Mouse (Mus musculus): ENCODE measurements at regions not wholly inside any gene's neighbourhood (a gene's known extent, or its start where the extent isn't known, plus 50 kb on each side); places are given as distances from the start of the nearest gene placed in this dataset.

DNA sequence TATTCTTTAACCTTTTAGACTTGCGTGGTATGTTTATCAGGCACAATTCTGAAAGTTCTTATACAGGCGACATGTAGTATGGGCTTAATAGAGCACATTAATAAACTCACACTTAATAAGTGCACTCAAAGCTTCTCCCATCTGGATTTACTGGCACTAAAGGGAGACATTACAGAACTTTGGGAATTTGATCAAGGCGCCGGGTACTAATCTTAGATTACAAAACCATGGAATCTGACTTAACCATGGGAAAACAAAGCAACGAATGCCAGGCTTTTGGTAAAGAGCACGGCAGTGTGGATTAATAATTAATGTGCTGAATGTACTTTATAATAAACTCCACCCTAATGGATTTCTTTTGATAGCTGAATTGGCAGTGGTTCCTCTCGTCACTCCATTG is 196.5 kb upstream of the Pkn2 start:
- in situ Hi-C loops (cut with MboI, MseI) = no loop called here

GRCm38 (mm10) chr3:143071839-143072373 is 190.1 kb upstream of the Pkn2 start:
- in situ Hi-C loops (cut with MboI, MseI) = no loop called here

- in situ Hi-C loops (cut with MboI, MseI) = no loop called here
These were observed 173.1 kb upstream of the Pkn2 start for GRCm38 (mm10) chr3:143054858-143055257.

DNA sequence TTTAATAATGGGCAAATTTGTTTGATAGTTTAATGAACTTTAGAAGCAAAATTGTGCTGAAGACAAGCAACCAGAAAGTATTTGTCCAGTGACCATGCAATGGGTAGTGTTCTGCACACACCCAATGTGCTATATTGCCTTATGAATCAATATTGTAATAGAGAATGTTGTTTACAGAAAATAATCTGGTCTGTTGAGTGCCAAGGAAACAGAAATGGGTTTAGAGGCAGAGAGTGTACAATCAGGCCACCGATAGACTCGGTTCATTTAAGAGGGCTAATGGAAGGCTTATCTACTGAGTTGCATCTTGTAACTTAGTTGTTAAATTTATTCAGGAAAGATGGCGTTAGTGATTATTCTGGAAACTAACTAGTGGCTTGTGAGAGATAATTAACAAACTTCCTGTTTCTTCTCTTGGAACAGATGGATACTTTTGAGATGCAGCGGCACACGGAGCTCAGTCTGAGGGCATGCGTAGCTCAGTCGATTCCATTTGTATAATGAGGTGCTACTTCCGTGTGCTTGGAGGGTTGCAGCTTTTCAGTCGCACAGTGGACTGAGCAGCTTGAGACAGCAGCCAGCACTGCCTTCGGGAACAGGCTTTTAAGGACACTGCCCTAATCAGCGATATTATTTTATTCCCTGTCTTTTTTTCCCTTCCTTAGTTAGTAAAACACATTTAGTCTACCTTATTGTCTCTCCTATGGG is 171.6 kb upstream of the Pkn2 start:
- in situ Hi-C loops (cut with MboI, MseI) = no loop called here

DNA sequence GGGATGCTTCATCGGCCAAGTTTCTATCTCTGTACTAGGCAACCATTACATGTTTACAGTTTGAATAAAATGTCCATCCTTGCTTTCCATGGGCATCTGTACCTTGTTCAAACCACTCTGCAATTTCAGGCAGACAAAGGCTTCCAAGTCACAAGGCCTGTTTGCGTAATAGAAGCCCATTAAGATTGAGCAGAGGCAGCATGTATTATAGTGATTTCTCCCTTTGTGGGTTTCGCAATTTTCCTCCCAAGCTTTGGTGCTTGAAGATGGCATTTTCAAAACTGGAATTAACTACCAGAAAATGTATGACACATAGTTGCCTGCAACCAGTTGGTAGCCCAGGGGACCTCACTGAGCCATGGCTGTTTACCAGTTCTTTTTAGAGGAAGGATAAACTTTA is 158.9 kb upstream of the Pkn2 start:
- in situ Hi-C loops (cut with MboI, MseI) = no loop called here

DNA sequence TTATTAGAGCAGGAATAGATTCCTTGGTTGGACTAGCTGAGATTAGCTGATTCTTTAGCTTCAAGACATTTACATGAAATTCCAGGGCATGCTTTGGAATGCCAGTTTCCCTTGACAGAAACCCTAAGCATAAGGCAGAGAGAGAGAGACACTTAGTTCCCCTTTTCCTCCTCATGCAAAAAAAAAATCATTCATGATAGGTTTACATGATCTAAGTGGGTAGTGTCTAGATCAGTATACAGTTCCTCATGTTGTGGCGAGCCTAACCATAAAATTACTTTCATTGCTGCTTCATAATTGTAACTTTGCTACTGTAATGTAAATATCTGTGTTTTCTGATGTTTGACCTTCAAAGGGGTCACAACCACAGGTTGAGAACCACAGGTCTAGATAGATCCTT is 154.3 kb upstream of the Pkn2 start:
- in situ Hi-C loops (cut with MboI, MseI) = no loop called here

DNA sequence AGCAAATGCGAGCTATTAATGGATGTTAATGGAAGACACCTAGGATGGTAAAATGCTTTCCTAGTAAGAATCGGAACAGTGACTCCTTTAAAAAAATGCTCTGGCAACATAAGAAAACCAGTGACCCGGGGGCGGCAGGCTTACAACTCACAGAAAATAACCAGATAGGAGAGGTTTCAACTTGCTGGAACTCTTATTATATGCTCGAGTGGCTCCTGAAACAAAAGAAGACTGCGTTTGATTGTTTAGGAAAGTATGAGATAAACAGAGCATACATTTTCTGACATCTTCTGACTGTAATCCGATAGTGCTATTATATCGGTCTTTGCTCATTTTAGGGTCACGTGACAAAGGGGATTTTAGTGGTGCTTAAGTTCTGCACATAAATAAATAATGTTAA is 152.8 kb upstream of the Pkn2 start:
- in situ Hi-C loops (cut with MboI, MseI) = no loop called here

GRCm38 (mm10) chr3:143022486-143022885 is 140.7 kb upstream of the Pkn2 start:
- in situ Hi-C loops (cut with MboI, MseI) = no loop called here

- in situ Hi-C loops (cut with MboI, MseI) = no loop called here
These were observed 139.5 kb upstream of the Pkn2 start for GRCm38 (mm10) chr3:143021159-143021871.

DNA sequence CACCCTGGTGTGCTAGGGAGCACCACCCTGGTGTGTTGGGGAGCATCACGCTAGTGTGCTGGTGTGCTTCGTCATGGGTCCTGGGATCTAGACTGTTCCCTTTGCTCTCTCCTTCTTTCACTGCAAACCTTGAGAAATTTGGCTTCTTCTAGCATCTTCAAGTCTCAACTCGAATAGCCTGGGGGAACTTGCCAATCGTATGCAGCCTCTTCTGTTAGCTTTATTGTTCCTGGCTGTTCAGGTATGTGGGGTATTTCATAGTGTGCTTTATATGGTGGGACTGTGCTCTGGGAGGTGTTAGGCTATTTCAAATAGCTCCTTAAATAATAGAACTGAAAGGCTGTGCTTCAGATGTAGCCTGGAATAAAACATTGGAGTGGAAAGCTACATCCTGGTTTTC is 135.7 kb upstream of the Pkn2 start:
- in situ Hi-C loops (cut with MboI, MseI) = no loop called here

DNA sequence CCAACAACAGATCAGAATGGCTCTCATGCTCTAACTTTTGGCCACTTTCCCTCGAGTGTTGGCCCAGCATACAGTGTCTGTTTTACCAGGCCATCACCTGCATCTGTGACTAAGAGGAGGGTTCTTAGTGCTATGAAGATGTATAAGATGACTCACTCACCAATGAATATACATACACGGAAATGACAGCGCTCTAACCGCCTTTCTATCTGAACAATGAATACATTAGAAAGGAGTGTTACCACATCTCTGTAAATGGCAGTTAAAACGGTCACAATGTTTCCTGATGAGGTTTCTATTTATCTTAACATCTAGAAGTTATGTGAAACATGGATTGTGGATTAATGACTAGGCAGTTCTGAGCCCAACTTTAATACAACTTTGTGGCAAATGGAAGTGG is 135.0 kb upstream of the Pkn2 start:
- in situ Hi-C loops (cut with MboI, MseI) = no loop called here

DNA sequence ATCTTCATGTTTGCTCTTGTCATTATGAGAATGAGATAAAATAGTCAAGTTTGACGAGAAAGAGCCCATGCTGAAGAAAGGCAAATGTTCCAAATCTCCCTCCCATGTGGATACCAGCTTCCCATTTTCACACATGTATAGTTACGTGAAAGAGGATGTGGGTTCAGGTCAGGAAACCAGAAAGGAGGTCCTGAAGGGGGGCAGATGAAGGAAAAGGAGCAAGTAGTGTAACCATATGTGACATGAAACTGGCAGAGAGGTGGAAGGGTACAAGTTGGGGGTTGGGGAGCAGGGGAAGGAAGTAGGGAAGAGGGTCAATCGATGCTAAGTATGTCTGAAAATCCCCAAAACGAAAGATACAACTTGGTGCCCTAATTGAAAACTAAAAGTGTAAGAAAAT is 132.6 kb upstream of the Pkn2 start:
- in situ Hi-C loops (cut with MboI, MseI) = no loop called here

DNA sequence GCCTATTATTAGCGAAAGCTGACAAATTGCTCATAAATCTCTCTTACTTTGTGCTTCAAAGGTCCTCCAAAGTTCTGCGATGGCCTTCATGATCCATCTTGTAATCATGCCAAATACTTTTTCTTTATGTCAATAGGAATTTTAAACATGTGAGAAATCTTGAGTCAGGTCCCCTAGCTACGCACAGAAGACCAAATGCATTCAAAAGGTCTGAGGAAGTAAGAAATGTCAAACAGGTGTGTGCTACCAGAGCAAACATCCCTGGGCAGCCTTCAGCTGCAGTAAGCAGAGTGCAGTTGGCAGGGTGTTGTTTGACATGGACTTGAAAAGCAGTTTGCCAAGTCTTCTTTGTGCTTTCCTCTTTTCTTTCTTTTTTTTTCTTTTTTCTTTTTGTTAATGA is 125.2 kb upstream of the Pkn2 start:
- in situ Hi-C loops (cut with MboI, MseI) = no loop called here

DNA sequence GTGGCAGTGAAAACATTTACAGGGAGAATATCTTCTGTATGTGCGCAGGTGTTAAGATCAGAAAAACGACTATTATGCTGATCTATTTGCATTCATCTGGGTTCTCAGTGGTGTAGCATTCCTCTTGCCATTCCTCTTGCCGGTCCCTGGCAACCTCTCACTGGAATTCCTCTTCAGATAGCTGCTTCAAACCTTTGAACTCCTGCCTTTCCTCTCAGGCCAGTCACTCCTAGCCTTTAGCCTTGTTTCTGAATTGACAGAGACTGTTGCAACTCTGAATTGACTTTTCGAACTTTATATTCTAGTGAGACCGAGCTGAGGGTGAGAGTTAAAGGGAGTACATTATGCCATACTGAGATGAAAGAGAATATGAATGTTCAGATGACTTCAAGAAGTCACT is 120.1 kb upstream of the Pkn2 start:
- in situ Hi-C loops (cut with MboI, MseI) = no loop called here

- in situ Hi-C loops (cut with MboI, MseI) = no loop called here
These were observed 114.4 kb upstream of the Pkn2 start for GRCm38 (mm10) chr3:142995981-142996743.

GRCm38 (mm10) chr3:142984547-142984946 is 102.7 kb upstream of the Pkn2 start:
- in situ Hi-C loops (cut with MboI, MseI) = no loop called here

- in situ Hi-C loops (cut with MboI, MseI) = no loop called here
These were observed 99.4 kb upstream of the Pkn2 start for GRCm38 (mm10) chr3:142981221-142981620.

GRCm38 (mm10) chr3:142979161-142979560 is 97.4 kb upstream of the Pkn2 start:
- in situ Hi-C loops (cut with MboI, MseI) = no loop called here

DNA sequence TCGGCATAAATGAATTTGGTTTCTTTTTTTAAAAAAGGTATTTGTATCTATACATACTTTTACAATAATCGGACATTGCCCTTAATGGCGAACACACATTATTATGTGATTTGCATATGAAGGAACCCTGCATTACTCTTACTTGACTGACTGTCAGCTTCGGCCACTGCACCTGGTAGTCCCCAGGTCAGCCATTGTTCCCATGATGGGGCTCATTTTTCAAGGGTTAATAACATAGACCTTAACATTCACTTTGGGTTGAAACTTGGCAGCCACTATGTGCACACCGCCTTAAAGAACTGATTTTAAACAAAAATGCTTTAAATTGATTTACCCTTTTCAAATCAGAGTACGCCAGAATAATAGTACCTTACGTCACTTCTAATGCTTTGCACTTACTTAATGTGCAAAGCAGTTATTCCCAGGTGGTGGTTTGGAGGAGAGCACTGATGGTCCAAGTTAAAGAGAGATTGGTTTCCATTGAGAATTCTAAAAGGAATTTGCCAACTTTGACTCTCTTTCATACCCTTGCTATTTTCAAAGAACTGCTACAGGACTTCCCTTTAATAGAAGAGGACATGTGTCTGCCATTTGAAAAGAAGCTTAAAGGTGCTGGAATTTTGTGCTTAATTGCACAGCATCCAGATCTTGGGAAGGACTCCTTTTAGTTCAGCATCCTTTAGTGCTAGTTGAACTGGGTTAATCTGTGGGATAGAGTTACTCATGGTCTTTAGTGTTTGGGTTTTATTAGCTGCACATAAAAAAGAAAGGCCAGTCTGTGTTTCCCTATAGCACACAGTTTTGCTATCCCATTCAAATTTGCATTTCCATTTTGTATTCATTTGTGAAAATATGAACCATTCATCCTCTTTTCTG is 95.0 kb upstream of the Pkn2 start:
- in situ Hi-C loops (cut with MboI, MseI) = no loop called here

- in situ Hi-C loops (cut with MboI, MseI) = no loop called here
These were observed 93.8 kb upstream of the Pkn2 start for GRCm38 (mm10) chr3:142975606-142976005.

DNA sequence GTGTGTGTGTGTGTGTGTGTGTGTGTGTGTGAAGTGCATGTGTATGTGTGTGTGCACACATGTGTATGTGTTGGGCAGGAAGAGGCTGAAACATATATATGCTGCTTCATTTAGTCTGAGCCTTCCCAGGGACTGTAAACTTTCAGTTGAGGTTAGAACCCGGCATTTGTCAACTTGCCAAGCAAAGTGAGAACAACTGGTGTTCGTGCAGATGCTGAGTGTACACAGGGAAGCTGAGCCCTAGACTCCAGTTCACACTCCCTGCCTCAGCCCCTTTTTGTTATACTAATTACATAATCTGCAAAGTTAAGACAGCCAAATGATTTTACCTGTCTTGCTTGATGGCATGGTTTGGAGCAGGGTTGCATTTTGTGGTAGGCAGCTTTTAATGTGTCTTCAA is 87.7 kb upstream of the Pkn2 start:
- in situ Hi-C loops (cut with MboI, MseI) = no loop called here

DNA sequence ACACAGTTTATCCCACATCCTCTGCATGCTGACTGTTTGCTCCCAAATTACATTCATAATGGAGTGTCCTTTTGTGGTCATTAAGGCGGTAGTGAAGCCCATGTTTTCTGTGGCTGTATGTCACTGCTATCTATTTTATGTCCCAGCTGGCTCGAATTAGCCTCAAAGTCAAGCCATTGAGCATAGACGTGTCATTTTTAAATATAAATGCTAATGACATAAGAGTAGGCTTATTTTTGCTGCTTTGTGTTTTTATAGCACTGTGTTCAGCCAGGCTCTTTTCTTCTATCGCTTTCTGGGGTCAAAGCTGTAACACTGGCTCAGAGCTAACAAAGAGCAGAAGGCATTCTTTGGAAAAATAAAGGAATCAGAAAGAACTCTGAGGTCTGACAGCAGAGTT is 83.8 kb upstream of the Pkn2 start:
- in situ Hi-C loops (cut with MboI, MseI) = no loop called here
